Mouse (Mus musculus) left cerebral cortex, postnatal 14 days (tissue): Measurements from ENCODE around the gene Thbs3. TPM values are rescaled to one million over a fixed set of nuclear protein-coding genes. Genes with fewer than 3 reads are reported as not detected.

Experiments used
- DNase-seq, 2 experiments: peaks; one replicate each; pipeline ENCODE4 v3.0.0; 2021 to 2022; ENCODE audit warnings: low spot score in 2 of 2, mixed read lengths in 1 of 2
- intact Hi-C: fragments of 180-260 bp; cut with DNase I; formaldehyde crosslinking; loops from one replicate; pipeline ENCODE4 v1.15.1; 2025
- long read RNA-seq, 2 experiments: library from polyadenylated mRNA; stranded (forward); transcript quantifications; one replicate each; pipeline ENCODE4 v2.0.0; 2021
- total RNA-seq, 2 experiments: library from RNA; stranded (reverse); gene quantifications; 2 replicates each; pipeline ENCODE4 v1.2.3; 2021

Gene Thbs3
- 10 to 100 TPM; 23.5 to 27.0 TPM for total RNA-seq
- long read RNA-seq, experiment 1, partial matches to known transcripts: 3 of 6 reads
- long read RNA-seq, experiment 1, other reads (novel, unspliced or antisense): 2 of 6 reads
- long read RNA-seq, experiment 2, partial matches to known transcripts: 3 of 8 reads
- long read RNA-seq, experiment 2, other reads (novel, unspliced or antisense): 4 of 8 reads

GRCm38 (mm10) chr3:89214681-89215411 lies at the start of gene Thbs3:
Gene Thbs3 (plus strand): TSS chr3:89215180.
- intact Hi-C loops: loop anchor here (5.0 kb wide), 1 partner anchor 98 kb away; no protein-coding TSS in a partner anchor
- no peak for DNase-seq

GRCm38 (mm10) chr3:89165268-89165870 lies 49.6 kb upstream of the Thbs3 start:
- intact Hi-C loops: no loop called here
- DNase-seq: no peak

GRCm38 (mm10) chr3:89166945-89167344 lies 48.0 kb upstream of the Thbs3 start:
- no peak for DNase-seq
- intact Hi-C loops: no loop called here

- no peak for DNase-seq
- intact Hi-C loops: no loop called here
These were observed 40.1 kb upstream of the Thbs3 start for GRCm38 (mm10) chr3:89174844-89175243.

GRCm38 (mm10) chr3:89175544-89175943 lies 39.4 kb upstream of the Thbs3 start:
- DNase-seq: no peak

GRCm38 (mm10) chr3:89176421-89176820 lies 38.6 kb upstream of the Thbs3 start:
- no peak for DNase-seq
- intact Hi-C loops: no loop called here

More at GRCm38 (mm10) chr3:89175544-89175943, 39.4 kb upstream of the Thbs3 start:
- intact Hi-C loops: no loop called here

GRCm38 (mm10) chr3:89177242-89178106 lies 37.5 kb upstream of the Thbs3 start, which contains the start of gene Scamp3:
Gene Scamp3 (plus strand): TSS chr3:89177473.
- DNase-seq: peak; percentile 92 to 96
- intact Hi-C loops: no loop called here

- DNase-seq: no peak
- intact Hi-C loops: no loop called here
These were observed 36.9 kb upstream of the Thbs3 start for GRCm38 (mm10) chr3:89178107-89178385.

- no peak for DNase-seq
- intact Hi-C loops: no loop called here
These were observed 35.9 kb upstream of the Thbs3 start for GRCm38 (mm10) chr3:89179056-89179455.

- intact Hi-C loops: no loop called here
- DNase-seq: no peak
These were observed 33.1 kb upstream of the Thbs3 start for GRCm38 (mm10) chr3:89181749-89182500.

- DNase-seq: no peak
- intact Hi-C loops: no loop called here
These were observed 32.4 kb upstream of the Thbs3 start for GRCm38 (mm10) chr3:89182531-89183057.

- intact Hi-C loops: no loop called here
- peak; percentile 89 to 93 for DNase-seq
These were observed 31.7 kb upstream of the Thbs3 start, which contains the start of gene Fam189b for GRCm38 (mm10) chr3:89183058-89183958. Gene Fam189b (plus strand): TSS chr3:89183143.

- intact Hi-C loops: no loop called here
- no peak for DNase-seq
These were observed 31.0 kb upstream of the Thbs3 start for GRCm38 (mm10) chr3:89183959-89184315.

- DNase-seq: no peak
- intact Hi-C loops: no loop called here
These were observed 27.8 kb upstream of the Thbs3 start for GRCm38 (mm10) chr3:89187197-89187596.

- intact Hi-C loops: no loop called here
- DNase-seq: no peak
These were observed 27.1 kb upstream of the Thbs3 start for GRCm38 (mm10) chr3:89187690-89188477.

- intact Hi-C loops: no loop called here
- DNase-seq: no peak
These were observed 26.5 kb upstream of the Thbs3 start for GRCm38 (mm10) chr3:89188478-89188875.

GRCm38 (mm10) chr3:89190436-89190835 lies 24.5 kb upstream of the Thbs3 start:
- intact Hi-C loops: no loop called here

More at GRCm38 (mm10) chr3:89190436-89190835, 24.5 kb upstream of the Thbs3 start:
- DNase-seq: no peak
